In genomic region chr12:118849203-118849861, GRCm38 (mm10) we compare ENCODE assay signal across 9 mouse cellular contexts. TPM values are rescaled to one million over a fixed set of nuclear protein-coding genes. Genes with fewer than 3 reads are reported as not detected.
DNase-seq lines count a peak whose midpoint lies in the region; ATAC-seq and TF ChIP-seq lines count a peak whose summit lies in the region.
"Had no signal": no experiment of that assay in that cellular context is flagged by ENCODE, and none has a peak within 500 bp of the region (broad histone marks: within the 10 kb centered on the region; RNA-seq: fewer than 3 reads in every experiment).

No protein-coding gene starts in this region.

- no peaks in the 10 kb centered on the region for H3K9me3 ChIP-seq in heart, postnatal 0 days (replicated peaks; ENCODE audit: control insufficient read depth, low read length)
- H3K9me3 ChIP-seq in hindbrain, postnatal 0 days (ENCODE audit: low read length) = no peaks in the 10 kb centered on the region
- no peaks in the 10 kb centered on the region for H3K9me3 ChIP-seq in neural tube, embryonic 12.5 days

- no peaks in the 10 kb centered on the region for H3K4me1 ChIP-seq in heart, postnatal 0 days (ENCODE audit: control insufficient read depth, insufficient read depth)
- 0 out of 2 replicates have a peak, but pooled peaks cover 2% of the 10 kb centered on the region for H3K4me1 ChIP-seq in hindbrain, postnatal 0 days (ENCODE audit: insufficient read depth, low read length)
- peaks cover 29% of the 10 kb centered on the region for H3K4me1 ChIP-seq in neural tube, embryonic 12.5 days

- ATAC-seq in heart, postnatal 0 days (ENCODE audit: insufficient read depth, low read depth) = 0 out of 2 replicates have a peak, but pooled peaks have one; percentile 15
- ATAC-seq in hindbrain, postnatal 0 days = peak; percentile 28; the same call in 1 of the 2 replicates
- peak; percentile 52 for ATAC-seq in neural tube, embryonic 12.5 days (ENCODE audit: low FRiP score, low read depth)

- intact Hi-C loops in heart, postnatal 36 days (cut with DNase I) = loop anchor here (10.0 kb wide), 1 partner anchor 545 kb away; the partner anchor contains the start of gene Sp4
- intact Hi-C loops in left cerebral cortex, postnatal 10 days (cut with DNase I) = loop anchor here (10.0 kb wide), 1 partner anchor 185 kb away; no protein-coding TSS in a partner anchor

- no peak for DNase-seq in heart, postnatal 0 days (ENCODE audit: low spot score)
- DNase-seq in heart, postnatal 36 days = no peak
- DNase-seq in embryo, embryonic 10 days (ENCODE audit: low spot score) = peak; percentile 58
- no peak for DNase-seq in hindbrain, postnatal 0 days (ENCODE audit: low spot score)
- DNase-seq in left cerebral cortex, postnatal 10 days (ENCODE audit: extremely low spot score in 1 of 2, low spot score in 2 of 2) = no peak
- DNase-seq in lung, postnatal 25 days (ENCODE audit: low spot score) = no peak
- DNase-seq in Muller cell, postnatal 12 days (ENCODE audit: inconsistent ontology term) = no peak

- peak overlapping the region; percentile 87; the same call in 1 of the 2 replicates for H3K4me2 ChIP-seq in heart, postnatal 0 days (ENCODE audit: low read depth, low read length)
- peak overlapping the region; percentile 33 for H3K4me2 ChIP-seq in hindbrain, postnatal 0 days (ENCODE audit: low read depth, low read length)
- H3K4me2 ChIP-seq in neural tube, embryonic 12.5 days (replicated peaks) = peak overlapping the region; percentile 68

- H3K27me3 ChIP-seq in heart, postnatal 0 days (ENCODE audit: control insufficient read depth, insufficient read depth, low read length) = peaks cover 95% of the 10 kb centered on the region
- H3K27me3 ChIP-seq in hindbrain, postnatal 0 days (ENCODE audit: insufficient read depth, low read length) = peaks cover 84% of the 10 kb centered on the region
- H3K27me3 ChIP-seq in neural tube, embryonic 12.5 days (replicated peaks) = peaks cover 82% of the 10 kb centered on the region

- no peak overlapping the region for H3K9ac ChIP-seq in heart, postnatal 0 days (replicated peaks; ENCODE audit: low read depth, low read length)
- 0 out of 2 replicates have a peak overlapping the region, but pooled peaks have one; percentile 5 for H3K9ac ChIP-seq in hindbrain, postnatal 0 days (replicated peaks; ENCODE audit: low read length)
- H3K9ac ChIP-seq in neural tube, embryonic 12.5 days = peak overlapping the region; percentile 61

- no peaks in the 10 kb centered on the region for H3K36me3 ChIP-seq in heart, postnatal 0 days (replicated peaks; ENCODE audit: control insufficient read depth, insufficient read depth, low read length)
- H3K36me3 ChIP-seq in hindbrain, postnatal 0 days (ENCODE audit: insufficient read depth, low read length) = no peaks in the 10 kb centered on the region
- H3K36me3 ChIP-seq in neural tube, embryonic 12.5 days = no peaks in the 10 kb centered on the region

- no peak for TF ChIP-seq CTCF in heart, postnatal 0 days (IDR thresholded peaks at IDR 0.05; ENCODE audit: low read depth)
- no peak for TF ChIP-seq CTCF in hindbrain, postnatal 0 days (IDR thresholded peaks at IDR 0.05; ENCODE audit: low read depth)

- no peak overlapping the region for H3K27ac ChIP-seq in heart, postnatal 0 days (ENCODE audit: low read depth)
- H3K27ac ChIP-seq in hindbrain, postnatal 0 days = no peak overlapping the region
- H3K27ac ChIP-seq in neural tube, embryonic 12.5 days = no peak overlapping the region

- TF ChIP-seq EP300 in heart, postnatal 0 days (IDR thresholded peaks at IDR 0.05; ENCODE audit: low read depth) = no peak

- H3K4me3 ChIP-seq in heart, postnatal 0 days (ENCODE audit: low read depth, low read length) = peak overlapping the region; percentile 43
- peak overlapping the region; percentile 34 for H3K4me3 ChIP-seq in hindbrain, postnatal 0 days (ENCODE audit: low read length)
- H3K4me3 ChIP-seq in neural tube, embryonic 12.5 days = peak overlapping the region; percentile 38

- 2% methylated on average over 74 of the region's 78 CpGs for WGBS in heart, postnatal 0 days
- WGBS in hindbrain, postnatal 0 days = 1% methylated on average over 75 of the region's 78 CpGs
- under 1% methylated on average over 78 of the region's 78 CpGs for WGBS in neural tube, embryonic 12.5 days

RNA-seq across cellular contexts. Expression of gene Sp8, which starts 3.2 kb away (rescaled TPM):
- total RNA-seq in heart, postnatal 0 days (2014; rRNA removed; ENCODE audit: low replicate concordance) = not detected in 2 replicates
- not detected in 2 replicates for polyA plus RNA-seq in heart, postnatal 0 days (2015; fragmentation: Nextera tagmentation; extraction: Ambion mirVana)
- not detected for total RNA-seq in heart, postnatal 36 days (2021)
- 3.9 and 4.4 TPM in 2 replicates for total RNA-seq in hindbrain, postnatal 0 days (2014; rRNA removed)
- polyA plus RNA-seq in hindbrain, postnatal 0 days (2015; fragmentation: Nextera tagmentation; extraction: Ambion mirVana) = 1.8 and 2.0 TPM in 2 replicates
- polyA plus RNA-seq in neural tube, embryonic 12.5 days (2016; fragmentation: Nextera tagmentation; extraction: Ambion mirVana) = 6.3 and 7.4 TPM in 2 replicates
- 1 to 10 TPM; 2.5 to 4.0 TPM for total RNA-seq in left cerebral cortex, postnatal 10 days (2021)
- total RNA-seq: heart, adult 8-10 months had no signal

Comparison
In these comparisons a context has a peak if more than half of its experiments do, and no peak if none do; other contexts are left out.
1. H3K4me2 ChIP-seq: peak in every context shown above with its lines; median percentile 87 in heart, postnatal 0 days; 68 in neural tube, embryonic 12.5 days; 33 in hindbrain, postnatal 0 days.